11 mouse cellular contexts compared by ENCODE assay signal in the genomic region with DNA sequence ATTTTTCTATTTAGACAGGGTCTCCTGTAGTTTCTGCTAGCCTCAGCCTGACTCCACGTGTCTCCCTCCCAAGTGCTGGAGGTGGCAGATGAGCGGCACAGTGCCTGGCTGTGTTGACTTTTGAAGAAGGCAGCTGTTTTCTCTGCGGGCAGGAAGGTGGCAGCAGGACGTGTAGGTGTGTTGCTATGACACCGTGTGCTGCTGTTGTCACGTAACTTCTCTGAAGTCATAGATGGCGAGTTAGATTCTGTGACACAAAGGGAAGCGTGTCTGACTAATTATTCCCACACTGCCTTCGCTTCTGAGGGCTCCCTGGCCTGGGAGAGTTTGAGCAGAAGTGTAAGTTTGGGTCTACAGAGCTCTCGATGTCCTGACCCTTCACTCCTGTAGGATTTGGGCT. TPM values are rescaled to one million over a fixed set of nuclear protein-coding genes. Genes with fewer than 3 reads are reported as not detected.
A peak's percentile ranks its signal among the peaks of the same experiment; 100 is the strongest.
DNase-seq lines count a peak whose midpoint lies in the region; ATAC-seq and TF ChIP-seq lines count a peak whose summit lies in the region.
"Had no signal": no experiment of that assay in that cellular context is flagged by ENCODE, and none has a peak within 500 bp of the region (broad histone marks: within the 10 kb centered on the region; RNA-seq: fewer than 3 reads in every experiment).

No protein-coding gene starts in this region.

- H3K27me3 ChIP-seq in intestine, embryonic 16.5 days (replicated peaks; ENCODE audit: control insufficient read depth, insufficient read depth, low read length): no peaks in the 10 kb centered on the region
- no peaks in the 10 kb centered on the region for H3K27me3 ChIP-seq in stomach, postnatal 0 days (ENCODE audit: control insufficient read depth, insufficient read depth, low read length)

- peak; percentile 47 to 59 for DNase-seq in left cerebral cortex, adult 2 months (ENCODE audit: extremely low spot score in 1 of 2, low spot score in 2 of 2)
- DNase-seq in left cerebral cortex, postnatal 4 days: no peak
- peak; percentile 79 to 83 for DNase-seq in CD8-positive naive resting alpha-beta T cell, adult 2 months (ENCODE audit: low read depth in 2 of 2, low spot score in 2 of 2)
- DNase-seq in stomach, postnatal 0 days (ENCODE audit: low spot score): no peak
- no peak for DNase-seq in kidney, postnatal 14 days
- DNase-seq in liver: no peak
- no peak for DNase-seq in heart, adult 11 months
- DNase-seq: heart, postnatal 14 days had no signal

- no peak for TF ChIP-seq EP300 in stomach, postnatal 0 days (optimal IDR thresholded peaks at IDR 0.05)

- no peak overlapping the region for H3K9ac ChIP-seq in intestine, embryonic 16.5 days (ENCODE audit: low read depth, low read length)
- H3K9ac ChIP-seq in stomach, postnatal 0 days (ENCODE audit: low read length): no peak overlapping the region
- H3K9ac ChIP-seq: lung, embryonic 15.5 days had no signal

- 56% methylated on average over 10 of the region's 10 CpGs for WGBS in intestine, embryonic 16.5 days
- WGBS in stomach, postnatal 0 days: 35% methylated on average over 10 of the region's 10 CpGs

- no peaks in the 10 kb centered on the region for H3K36me3 ChIP-seq in intestine, embryonic 16.5 days (ENCODE audit: control insufficient read depth, insufficient read depth, low read length)
- H3K36me3 ChIP-seq in stomach, postnatal 0 days (ENCODE audit: control insufficient read depth, insufficient read depth, low read length): no peaks in the 10 kb centered on the region
- H3K36me3 ChIP-seq: lung, embryonic 15.5 days had no signal

- no peak overlapping the region for H3K4me3 ChIP-seq in left cerebral cortex, adult 2 months
- no peak overlapping the region for H3K4me3 ChIP-seq in intestine, embryonic 16.5 days (ENCODE audit: low read length)
- no peak overlapping the region for H3K4me3 ChIP-seq in stomach, postnatal 0 days (ENCODE audit: low read depth, low read length)
- H3K4me3 ChIP-seq: lung, embryonic 15.5 days had no signal

- H3K9me3 ChIP-seq in intestine, embryonic 16.5 days (ENCODE audit: control insufficient read depth, low read length): no peaks in the 10 kb centered on the region
- H3K9me3 ChIP-seq in stomach, postnatal 0 days (ENCODE audit: control insufficient read depth, low read length): no peaks in the 10 kb centered on the region
- H3K9me3 ChIP-seq: lung, embryonic 15.5 days had no signal

- peak; percentile 59 for ATAC-seq in intestine, embryonic 16.5 days
- peak; percentile 83 for ATAC-seq in stomach, postnatal 0 days (ENCODE audit: low FRiP score, low TSS enrichment)

- intact Hi-C loops in left cerebral cortex, adult 2 months (cut with DNase I): loop anchor here (5.0 kb wide), 1 partner anchor 33 kb away; a partner anchor contains a TSS
- intact Hi-C loops in left cerebral cortex, postnatal 4 days (cut with DNase I): loop anchor here (5.0 kb wide), 1 partner anchor 118 kb away; a partner anchor contains a TSS

- H3K4me2 ChIP-seq in intestine, embryonic 16.5 days (ENCODE audit: low read depth, low read length): no peak overlapping the region
- no peak overlapping the region for H3K4me2 ChIP-seq in stomach, postnatal 0 days (replicated peaks; ENCODE audit: low read depth)
- H3K4me2 ChIP-seq: lung, embryonic 15.5 days had no signal

- no peaks in the 10 kb centered on the region for H3K4me1 ChIP-seq in intestine, embryonic 16.5 days (ENCODE audit: control insufficient read depth, insufficient read depth, low read length)
- H3K4me1 ChIP-seq in stomach, postnatal 0 days (replicated peaks; ENCODE audit: control insufficient read depth, insufficient read depth): no peaks in the 10 kb centered on the region
- H3K4me1 ChIP-seq: lung, embryonic 15.5 days had no signal

- no peak overlapping the region for H3K27ac ChIP-seq in left cerebral cortex, adult 2 months
- H3K27ac ChIP-seq in intestine, embryonic 16.5 days (ENCODE audit: low read length): no peak overlapping the region
- H3K27ac ChIP-seq in stomach, postnatal 0 days (replicated peaks): no peak overlapping the region
- H3K27ac ChIP-seq: lung, embryonic 15.5 days had no signal

- no peak for TF ChIP-seq CTCF in left cerebral cortex, adult 2 months (IDR thresholded peaks at IDR 0.05)
- no peak for TF ChIP-seq CTCF in stomach, postnatal 0 days (IDR thresholded peaks at IDR 0.05; ENCODE audit: low read depth)

RNA-seq across cellular contexts. Expression of a gene that starts 20.6 kb away (rescaled TPM):
- not detected for total RNA-seq in left cerebral cortex, adult 2 months (2021)
- total RNA-seq in left cerebral cortex, postnatal 4 days (2021): not detected
- polyA plus RNA-seq in intestine, embryonic 16.5 days (2015; fragmentation: Nextera tagmentation; extraction: Ambion mirVana): 0.09 and 0.17 TPM in 2 replicates
- 0.08 and 0.15 TPM in 2 replicates for polyA plus RNA-seq in stomach, postnatal 0 days (2015; fragmentation: Nextera tagmentation; extraction: Ambion mirVana)
- total RNA-seq: adrenal gland, postnatal 4 days; heart, postnatal 14 days had no signal

RNA-seq across cellular contexts. Expression of a gene that starts 28.4 kb away (rescaled TPM):
- not detected for total RNA-seq in left cerebral cortex, adult 2 months (2021)
- not detected for total RNA-seq in left cerebral cortex, postnatal 4 days (2021)
- 2.0 and 2.3 TPM in 2 replicates for polyA plus RNA-seq in intestine, embryonic 16.5 days (2015; fragmentation: Nextera tagmentation; extraction: Ambion mirVana)
- polyA plus RNA-seq in stomach, postnatal 0 days (2015; fragmentation: Nextera tagmentation; extraction: Ambion mirVana): 0.91 and 1.1 TPM in 2 replicates

RNA-seq across cellular contexts. Expression of a gene that starts 33.6 kb away (rescaled TPM):
- total RNA-seq in left cerebral cortex, adult 2 months (2021): 1 to 10 TPM; 5.0 to 6.0 TPM
- total RNA-seq in left cerebral cortex, postnatal 4 days (2021): 1 to 10 TPM; 1.7 to 1.9 TPM
- polyA plus RNA-seq in intestine, embryonic 16.5 days (2015; fragmentation: Nextera tagmentation; extraction: Ambion mirVana): 13.3 and 14.4 TPM in 2 replicates
- polyA plus RNA-seq in stomach, postnatal 0 days (2015; fragmentation: Nextera tagmentation; extraction: Ambion mirVana): 8.5 and 8.6 TPM in 2 replicates

RNA-seq across cellular contexts. Expression of a gene that starts 48.4 kb away (rescaled TPM):
- total RNA-seq in left cerebral cortex, adult 2 months (2021): 1 to 10 TPM; 7.9 to 9.1 TPM
- 10 to 100 TPM in 1 of 2 experiments, 1 to 10 TPM in 1; 9.6 to 10.7 TPM for total RNA-seq in left cerebral cortex, postnatal 4 days (2021)
- polyA plus RNA-seq in intestine, embryonic 16.5 days (2015; fragmentation: Nextera tagmentation; extraction: Ambion mirVana): 106 and 107 TPM in 2 replicates
- polyA plus RNA-seq in stomach, postnatal 0 days (2015; fragmentation: Nextera tagmentation; extraction: Ambion mirVana): 71.5 and 73.0 TPM in 2 replicates

RNA-seq across cellular contexts. Expression of a gene that starts 49.9 kb away (rescaled TPM):
- 100 to 1,000 TPM; 125 to 128 TPM for total RNA-seq in left cerebral cortex, adult 2 months (2021)
- 10 to 100 TPM in 1 of 2 experiments, 1 to 10 TPM in 1; 7.0 to 10.2 TPM for total RNA-seq in left cerebral cortex, postnatal 4 days (2021)
- 5.0 and 5.9 TPM in 2 replicates for polyA plus RNA-seq in intestine, embryonic 16.5 days (2015; fragmentation: Nextera tagmentation; extraction: Ambion mirVana)
- polyA plus RNA-seq in stomach, postnatal 0 days (2015; fragmentation: Nextera tagmentation; extraction: Ambion mirVana): 3.3 and 3.4 TPM in 2 replicates

Comparison
In these comparisons a context has a peak if more than half of its experiments do, and no peak if none do; other contexts are left out.
1. DNase-seq: peak in left cerebral cortex, adult 2 months (2 of 2) and CD8-positive naive resting alpha-beta T cell, adult 2 months (2 of 2); none in left cerebral cortex, postnatal 4 days (single experiment), stomach, postnatal 0 days (single experiment), kidney, postnatal 14 days (single experiment), liver (single experiment) and heart, adult 11 months (single experiment).